Mouse (Mus musculus): ENCODE results near the gene Gm525. TPM values are rescaled to one million over a fixed set of nuclear protein-coding genes. Genes with fewer than 3 reads are reported as not detected.

Gm525 gene
- 0.68 and 1.7 TPM in 2 replicates for polyA plus RNA-seq (2015; fragmentation: Nextera tagmentation; extraction: Ambion mirVana)

GRCm38 (mm10) chr11:89073541-89073940 lies at the start of gene Gm525:
Gene Gm525 (plus strand): TSS chr11:89073841.
- H3K4me2 ChIP-seq (replicated peaks; ENCODE audit: low read depth), result no peak within 1 kb of the TSS
- no peak within 1 kb of the TSS for H3K4me3 ChIP-seq (ENCODE audit: low read depth, low read length)
- no peaks in the 10 kb centered on the region for H3K9me3 ChIP-seq (ENCODE audit: control insufficient read depth, low read length)
- no peaks in the 10 kb centered on the region for H3K27me3 ChIP-seq (ENCODE audit: control insufficient read depth, insufficient read depth, low read length)
- TF ChIP-seq EP300 (optimal IDR thresholded peaks at IDR 0.05) (no peak), CTCF (IDR thresholded peaks at IDR 0.05; ENCODE audit: low read depth) (no peak)
- DNase-seq (ENCODE audit: low spot score) (no peak), ATAC-seq (ENCODE audit: low FRiP score, low TSS enrichment) (no peak)
- WGBS, result 64% methylated on average over 8 of the region's 8 CpGs
- H3K27ac ChIP-seq (replicated peaks), result no peak within 1 kb of the TSS
- H3K36me3 ChIP-seq (ENCODE audit: control insufficient read depth, insufficient read depth, low read length), result no peaks in the 10 kb centered on the region
- H3K9ac ChIP-seq (ENCODE audit: low read length), result no peak within 1 kb of the TSS
- H3K4me1 ChIP-seq (replicated peaks; ENCODE audit: control insufficient read depth, insufficient read depth), result no peaks in the 10 kb centered on the region

- TF ChIP-seq EP300 (optimal IDR thresholded peaks at IDR 0.05) (peak; percentile 63), CTCF (IDR thresholded peaks at IDR 0.05; ENCODE audit: low read depth) (no peak)
- Histone ChIP-seq H3K4me3 (ENCODE audit: low read depth, low read length) (no peak overlapping the region), H3K36me3 (ENCODE audit: control insufficient read depth, insufficient read depth, low read length) (peaks cover 5% of the 10 kb centered on the region; the same call in 1 of the 2 replicates), H3K27me3 (ENCODE audit: control insufficient read depth, insufficient read depth, low read length) (no peaks in the 10 kb centered on the region), H3K9ac (ENCODE audit: low read length) (no peak overlapping the region), H3K4me1 (replicated peaks; ENCODE audit: control insufficient read depth, insufficient read depth) (no peaks in the 10 kb centered on the region), H3K4me2 (replicated peaks; ENCODE audit: low read depth) (no peak overlapping the region), H3K9me3 (ENCODE audit: control insufficient read depth, low read length) (no peaks in the 10 kb centered on the region), H3K27ac (replicated peaks) (peak overlapping the region; percentile 78)
- peak; percentile 87 for ATAC-seq (ENCODE audit: low FRiP score, low TSS enrichment)
- WGBS, result 27% methylated on average over 11 of the region's 11 CpGs
- DNase-seq (ENCODE audit: low spot score), result peak; percentile 87
Measured at GRCm38 (mm10) chr11:89024181-89024881, 49.3 kb upstream of the Gm525 start.

GRCm38 (mm10) chr11:89025603-89026002 lies 48.0 kb upstream of the Gm525 start:
- Histone ChIP-seq H3K4me2 (replicated peaks; ENCODE audit: low read depth) (no peak overlapping the region), H3K36me3 (ENCODE audit: control insufficient read depth, insufficient read depth, low read length) (no peaks in the 10 kb centered on the region), H3K27me3 (ENCODE audit: control insufficient read depth, insufficient read depth, low read length) (no peaks in the 10 kb centered on the region), H3K4me3 (ENCODE audit: low read depth, low read length) (no peak overlapping the region), H3K4me1 (replicated peaks; ENCODE audit: control insufficient read depth, insufficient read depth) (no peaks in the 10 kb centered on the region), H3K9me3 (ENCODE audit: control insufficient read depth, low read length) (no peaks in the 10 kb centered on the region), H3K9ac (ENCODE audit: low read length) (no peak overlapping the region), H3K27ac (replicated peaks) (peak overlapping the region; percentile 49; the same call in 1 of the 2 replicates)
- 83% methylated on average over 3 of the region's 3 CpGs for WGBS
- ATAC-seq (ENCODE audit: low FRiP score, low TSS enrichment) (no peak), DNase-seq (ENCODE audit: low spot score) (no peak)
- TF ChIP-seq EP300 (optimal IDR thresholded peaks at IDR 0.05) (no peak), CTCF (IDR thresholded peaks at IDR 0.05; ENCODE audit: low read depth) (no peak)

- TF ChIP-seq CTCF (IDR thresholded peaks at IDR 0.05; ENCODE audit: low read depth) (no peak), EP300 (optimal IDR thresholded peaks at IDR 0.05) (no peak)
- Histone ChIP-seq H3K9ac (ENCODE audit: low read length) (no peak overlapping the region), H3K4me3 (ENCODE audit: low read depth, low read length) (no peak overlapping the region), H3K9me3 (ENCODE audit: control insufficient read depth, low read length) (no peaks in the 10 kb centered on the region), H3K4me2 (replicated peaks; ENCODE audit: low read depth) (no peak overlapping the region), H3K4me1 (replicated peaks; ENCODE audit: control insufficient read depth, insufficient read depth) (no peaks in the 10 kb centered on the region), H3K27me3 (ENCODE audit: control insufficient read depth, insufficient read depth, low read length) (no peaks in the 10 kb centered on the region), H3K36me3 (ENCODE audit: control insufficient read depth, insufficient read depth, low read length) (no peaks in the 10 kb centered on the region), H3K27ac (replicated peaks) (peak overlapping the region; percentile 49; the same call in 1 of the 2 replicates)
- ATAC-seq (ENCODE audit: low FRiP score, low TSS enrichment) (no peak), DNase-seq (ENCODE audit: low spot score) (no peak)
- 93% methylated on average over 3 of the region's 3 CpGs for WGBS
Measured at GRCm38 (mm10) chr11:89026117-89026516, 47.5 kb upstream of the Gm525 start.

GRCm38 (mm10) chr11:89027955-89028361 lies 45.7 kb upstream of the Gm525 start:
- peak overlapping the region; percentile 65 for H3K27ac ChIP-seq (replicated peaks)
- WGBS, result 37% methylated on average over 10 of the region's 10 CpGs
- no peaks in the 10 kb centered on the region for H3K36me3 ChIP-seq (ENCODE audit: control insufficient read depth, insufficient read depth, low read length)
- H3K4me1 ChIP-seq (replicated peaks; ENCODE audit: control insufficient read depth, insufficient read depth), result no peaks in the 10 kb centered on the region
- DNase-seq (ENCODE audit: low spot score) (peak; percentile 80), ATAC-seq (ENCODE audit: low FRiP score, low TSS enrichment) (peak; percentile 41)
- TF ChIP-seq EP300 (optimal IDR thresholded peaks at IDR 0.05) (no peak), CTCF (IDR thresholded peaks at IDR 0.05; ENCODE audit: low read depth) (no peak)
- H3K27me3 ChIP-seq (ENCODE audit: control insufficient read depth, insufficient read depth, low read length), result no peaks in the 10 kb centered on the region
- H3K9me3 ChIP-seq (ENCODE audit: control insufficient read depth, low read length), result no peaks in the 10 kb centered on the region
- no peak overlapping the region for H3K9ac ChIP-seq (ENCODE audit: low read length)
- H3K4me3 ChIP-seq (ENCODE audit: low read depth, low read length), result no peak overlapping the region
- H3K4me2 ChIP-seq (replicated peaks; ENCODE audit: low read depth), result no peak overlapping the region

- WGBS, result 48% methylated on average over 10 of the region's 10 CpGs
- Histone ChIP-seq H3K9me3 (ENCODE audit: control insufficient read depth, low read length) (no peaks in the 10 kb centered on the region), H3K27me3 (ENCODE audit: control insufficient read depth, insufficient read depth, low read length) (no peaks in the 10 kb centered on the region), H3K9ac (ENCODE audit: low read length) (no peak overlapping the region), H3K4me1 (replicated peaks; ENCODE audit: control insufficient read depth, insufficient read depth) (no peaks in the 10 kb centered on the region), H3K36me3 (ENCODE audit: control insufficient read depth, insufficient read depth, low read length) (no peaks in the 10 kb centered on the region), H3K4me3 (ENCODE audit: low read depth, low read length) (no peak overlapping the region), H3K4me2 (replicated peaks; ENCODE audit: low read depth) (no peak overlapping the region), H3K27ac (replicated peaks) (peak overlapping the region; percentile 65)
- ATAC-seq (ENCODE audit: low FRiP score, low TSS enrichment), result no peak
- DNase-seq (ENCODE audit: low spot score), result peak; percentile 42
- no peak for TF ChIP-seq EP300 (optimal IDR thresholded peaks at IDR 0.05)
- no peak for TF ChIP-seq CTCF (IDR thresholded peaks at IDR 0.05; ENCODE audit: low read depth)
Measured at GRCm38 (mm10) chr11:89028871-89029405, 44.7 kb upstream of the Gm525 start.

Measured in stomach, postnatal 0 days (tissue).